Mouse (Mus musculus) intestine, postnatal 0 days (tissue): ENCODE results near the gene Vrk2. TPM values are rescaled to one million over a fixed set of nuclear protein-coding genes. Genes with fewer than 3 reads are reported as not detected.

Source experiments
- ATAC-seq: fragments of 200-750 bp; cut with Nextera tagmentation; 2 replicates; pipeline ENCODE4 v1.8.0; 2017; ENCODE audit warnings: mild to moderate bottlenecking, moderate TSS enrichment, moderate library complexity
- H3K27ac ChIP-seq: fragments of 300-500 bp; sonication (generic); 2 replicates; pipeline ENCODE4 v1.5.1; 2014; ENCODE audit warnings: mild to moderate bottlenecking, low read depth, low read length, moderate library complexity
- H3K27me3 ChIP-seq: fragments of 300-500 bp; sonication (generic); replicated peaks from 2 replicates; pipeline ENCODE4 v1.6.1; 2014; ENCODE audit warnings: low read length, mixed read lengths; ENCODE audit not compliant: control insufficient read depth, insufficient read depth
- H3K36me3 ChIP-seq: fragments of 300-500 bp; sonication (generic); 2 replicates; pipeline ENCODE4 v1.6.1; 2014; ENCODE audit warnings: mild to moderate bottlenecking, moderate library complexity; ENCODE audit not compliant: control insufficient read depth, insufficient read depth
- H3K4me1 ChIP-seq: fragments of 300-500 bp; sonication (generic); replicated peaks from 2 replicates; pipeline ENCODE4 v1.6.1; 2014; ENCODE audit warnings: antibody characterized with exemption, low read length, mixed read lengths; ENCODE audit not compliant: control insufficient read depth, insufficient read depth
- H3K4me2 ChIP-seq: fragments of 300-500 bp; sonication (generic); replicated peaks from 2 replicates; pipeline ENCODE4 v1.6.1; 2014; ENCODE audit warnings: low read depth, mild to moderate bottlenecking, moderate library complexity
- H3K4me3 ChIP-seq: fragments of 300-500 bp; sonication (generic); 2 replicates; pipeline ENCODE4 v1.5.1; 2014; ENCODE audit warnings: low read depth, low read length
- H3K9ac ChIP-seq: fragments of 300-500 bp; sonication (generic); 2 replicates; pipeline ENCODE4 v1.6.1; 2014; ENCODE audit warnings: mild to moderate bottlenecking, low read depth, low read length
- H3K9me3 ChIP-seq: fragments of 300-500 bp; sonication (generic); 2 replicates; pipeline ENCODE4 v1.6.1; 2016; ENCODE audit warnings: mixed run types; ENCODE audit not compliant: control insufficient read depth
- CTCF ChIP-seq: sonication (generic); IDR thresholded peaks from 2 replicates; pipeline ENCODE4 v1.5.1; 2016; ENCODE audit warnings: low read depth, mild to moderate bottlenecking, control low read depth, antibody characterized with exemption, moderate library complexity
- WGBS: fragments of 180-500 bp; shearing (Covaris S2); extraction: QIAGEN DNeasy Blood & Tissue Kit; methylation state at CpG from one replicate; pipeline ENCODE4 v1.1.7; 2014; 5-methylcytosine and 5-hydroxymethylcytosine counted together
- polyA plus RNA-seq: library from polyadenylated mRNA; unstranded; fragments of >200 nt; fragmentation: Nextera tagmentation; extraction: Ambion mirVana; gene quantifications from 2 replicates; pipeline ENCODE4 v1.2.1, GENCODE M21; 2015

Vrk2 gene
- polyA plus RNA-seq, 1 experiment from 2014 or later = 10.1 TPM

DNA sequence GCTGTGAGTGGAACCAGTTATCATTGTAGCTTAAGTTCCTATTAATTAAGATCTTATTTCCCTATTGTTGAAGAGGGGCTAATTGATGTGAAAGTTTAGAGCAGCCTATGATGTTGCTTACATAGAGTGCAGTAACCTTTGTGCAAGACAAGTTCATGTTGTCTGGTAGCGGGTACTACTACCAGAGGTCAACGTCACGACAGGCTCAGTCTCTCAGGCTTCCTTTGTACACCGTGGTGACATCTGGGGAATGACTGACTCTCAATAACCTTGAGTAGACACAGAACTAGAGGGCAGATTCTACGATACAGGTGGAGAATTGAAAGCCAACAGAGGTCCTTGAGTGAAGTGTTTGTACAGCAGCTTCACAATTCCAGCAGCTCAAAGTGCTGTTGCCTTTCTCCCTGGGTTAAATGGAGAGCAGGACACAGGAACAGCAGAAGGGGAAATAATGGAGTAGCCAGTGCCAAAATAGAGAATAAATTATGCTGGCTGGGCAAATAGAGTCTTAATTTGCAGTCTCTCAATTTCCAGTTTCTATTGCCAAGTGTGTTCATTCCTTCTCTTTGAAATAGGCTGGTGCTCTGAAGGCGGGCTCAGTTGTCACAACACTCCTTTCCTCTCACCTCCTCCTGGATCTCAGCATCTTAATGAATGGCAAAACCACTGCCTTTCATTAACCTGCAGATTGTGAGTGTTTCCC, 116.6 kb downstream of the Vrk2 start:
- H3K9me3 ChIP-seq = no peaks in the 10 kb centered on the region
- 85% methylated on average over 6 of the region's 6 CpGs for WGBS
- H3K4me1 ChIP-seq = no peaks in the 10 kb centered on the region
- no peak overlapping the region for H3K4me3 ChIP-seq
- peaks cover 2% of the 10 kb centered on the region; the same call in 1 of the 2 replicates for H3K36me3 ChIP-seq
- no peaks in the 10 kb centered on the region for H3K27me3 ChIP-seq
- H3K9ac ChIP-seq = no peak overlapping the region
- TF ChIP-seq CTCF = no peak
- no peak overlapping the region for H3K27ac ChIP-seq
- H3K4me2 ChIP-seq = no peak overlapping the region
- no peak for ATAC-seq

DNA sequence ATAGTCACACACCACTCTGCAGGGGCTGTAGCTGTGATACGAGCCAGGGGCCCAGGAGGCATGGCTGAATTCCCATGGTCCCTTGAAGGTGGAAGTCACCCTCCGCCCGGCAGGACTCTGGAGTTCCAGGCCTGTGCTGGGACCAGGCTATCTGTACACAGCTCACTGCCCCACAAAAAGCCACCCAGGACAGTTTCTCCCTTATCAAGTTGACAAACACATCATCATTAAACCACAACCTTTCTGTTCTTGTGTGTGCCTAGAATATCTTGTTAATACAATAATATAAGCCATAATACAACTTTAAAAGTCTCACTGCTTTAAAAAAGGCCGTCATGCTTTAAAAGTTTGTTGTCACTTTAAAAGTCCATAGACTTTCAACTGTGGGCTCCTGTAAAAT, 139.7 kb downstream of the Vrk2 start:
- Histone ChIP-seq H3K27me3 (no peaks in the 10 kb centered on the region), H3K27ac (no peak overlapping the region), H3K4me2 (no peak overlapping the region), H3K9ac (no peak overlapping the region), H3K4me1 (no peaks in the 10 kb centered on the region), H3K9me3 (no peaks in the 10 kb centered on the region), H3K36me3 (no peaks in the 10 kb centered on the region), H3K4me3 (no peak overlapping the region)
- TF ChIP-seq CTCF = no peak
- no peak for ATAC-seq
- 90% methylated on average over 4 of the region's 4 CpGs for WGBS

DNA sequence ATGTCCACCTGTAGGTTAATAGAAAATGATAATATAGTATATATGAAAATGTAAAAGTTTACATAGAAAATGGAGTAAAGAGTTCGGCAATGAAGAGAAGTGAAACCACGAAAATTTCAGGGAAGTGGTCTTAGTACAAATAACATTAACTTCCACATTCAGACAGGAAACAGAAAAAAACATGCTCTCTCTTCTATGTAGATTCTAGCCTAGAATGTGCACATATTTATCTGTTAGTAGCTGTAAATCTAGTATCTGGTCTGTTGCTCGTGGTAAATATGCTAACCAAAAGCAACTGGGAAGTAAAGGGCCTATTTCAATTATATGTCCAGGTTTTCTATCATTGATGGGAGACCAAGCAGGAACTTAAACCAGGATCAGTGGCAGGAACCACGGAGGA, 141.1 kb downstream of the Vrk2 start:
- Histone ChIP-seq H3K4me1 (no peaks in the 10 kb centered on the region), H3K9ac (no peak overlapping the region), H3K4me3 (no peak overlapping the region), H3K36me3 (no peaks in the 10 kb centered on the region), H3K9me3 (no peaks in the 10 kb centered on the region), H3K4me2 (no peak overlapping the region), H3K27me3 (no peaks in the 10 kb centered on the region), H3K27ac (no peak overlapping the region)
- TF ChIP-seq CTCF = no peak
- no peak for ATAC-seq
- 87% methylated on average over 4 of the region's 4 CpGs for WGBS

DNA sequence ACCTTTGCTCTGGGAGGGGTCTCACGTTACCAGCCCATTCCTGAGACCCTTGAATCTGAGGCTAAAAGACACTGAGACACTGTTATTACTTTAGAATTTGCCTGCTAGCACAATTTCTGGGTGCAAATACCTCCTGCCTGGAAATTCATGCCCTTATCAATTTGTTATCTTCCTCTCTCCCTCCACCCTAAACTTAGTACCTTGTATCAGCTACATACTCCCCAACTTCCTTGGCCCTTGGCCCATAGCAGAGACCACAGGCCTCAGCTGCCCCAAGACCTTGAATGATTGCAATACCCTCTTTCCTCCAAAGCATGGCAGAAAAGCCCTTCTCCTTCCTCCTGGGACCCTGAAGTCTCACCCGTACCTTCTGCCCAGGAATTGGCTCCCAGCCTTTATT, 142.6 kb downstream of the Vrk2 start:
- WGBS = 86% methylated on average over 2 of the region's 2 CpGs
- Histone ChIP-seq H3K4me1 (no peaks in the 10 kb centered on the region), H3K4me2 (no peak overlapping the region), H3K9ac (no peak overlapping the region), H3K36me3 (no peaks in the 10 kb centered on the region), H3K9me3 (no peaks in the 10 kb centered on the region), H3K27me3 (no peaks in the 10 kb centered on the region), H3K4me3 (no peak overlapping the region), H3K27ac (no peak overlapping the region)
- no peak for TF ChIP-seq CTCF
- no peak for ATAC-seq

DNA sequence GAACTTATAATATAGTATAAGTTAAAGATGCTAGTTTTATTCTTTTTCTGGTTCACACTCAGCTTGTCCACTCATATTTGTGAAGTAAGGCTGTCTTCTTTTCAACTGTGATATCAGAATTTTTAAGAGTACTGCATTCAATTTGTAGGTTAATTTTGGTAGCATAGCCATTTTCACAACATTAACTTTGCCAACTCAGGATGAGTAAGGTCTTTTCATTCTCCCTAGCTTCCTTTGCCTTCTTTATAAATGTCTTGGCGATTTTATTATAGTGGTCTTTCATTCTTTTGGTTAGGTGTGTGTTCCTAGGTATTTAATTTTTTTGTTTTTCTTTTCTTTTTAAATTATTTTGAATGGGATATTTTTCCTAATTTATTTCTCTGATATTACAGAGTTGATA, 143.2 kb downstream of the Vrk2 start:
- ATAC-seq = no peak
- 95% methylated on average over 1 of the region's 1 CpGs for WGBS

DNA sequence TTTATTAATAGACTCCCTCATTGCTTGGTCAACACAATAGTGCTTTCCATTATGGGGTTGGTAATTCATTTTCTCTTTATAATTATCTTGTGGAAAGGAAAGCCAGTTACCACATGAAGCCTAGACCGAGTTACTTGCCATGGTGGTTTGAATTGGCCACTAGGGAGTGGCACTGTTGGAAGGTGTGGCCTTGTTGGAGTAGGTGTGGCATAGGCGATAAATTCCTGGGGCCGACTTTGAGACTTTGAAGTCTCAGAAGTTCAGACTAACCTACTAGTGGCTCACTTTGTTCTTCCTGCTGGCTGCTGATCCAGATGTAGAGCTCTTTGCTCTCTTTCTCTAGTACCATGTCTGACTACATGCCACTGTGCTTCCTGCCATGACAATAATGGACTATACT, 144.0 kb downstream of the Vrk2 start:
- Histone ChIP-seq H3K4me3 (no peak overlapping the region), H3K4me2 (no peak overlapping the region), H3K27me3 (no peaks in the 10 kb centered on the region), H3K9me3 (no peaks in the 10 kb centered on the region), H3K36me3 (no peaks in the 10 kb centered on the region), H3K4me1 (no peaks in the 10 kb centered on the region), H3K27ac (no peak overlapping the region), H3K9ac (no peak overlapping the region)
- 60% methylated on average over 3 of the region's 3 CpGs for WGBS
- no peak for TF ChIP-seq CTCF
- peak; percentile 64 for ATAC-seq

More for the DNA sequence above, 143.2 kb downstream of the Vrk2 start:
- H3K4me1 ChIP-seq = no peaks in the 10 kb centered on the region
- no peak for TF ChIP-seq CTCF
- no peak overlapping the region for H3K9ac ChIP-seq
- no peaks in the 10 kb centered on the region for H3K27me3 ChIP-seq
- no peaks in the 10 kb centered on the region for H3K36me3 ChIP-seq
- no peak overlapping the region for H3K27ac ChIP-seq
- H3K9me3 ChIP-seq = no peaks in the 10 kb centered on the region
- H3K4me2 ChIP-seq = no peak overlapping the region
- H3K4me3 ChIP-seq = no peak overlapping the region
